Mouse (Mus musculus) myocyte (in vitro differentiated cells): Measurements from ENCODE around the gene Fancd2.

ENCODE experiments used
- CEBPB ChIP-seq: IDR thresholded peaks from 2 replicates; pipeline ENCODE4 v1.6.1; 2011; ENCODE audit warnings: mild to moderate bottlenecking, moderate library complexity; ENCODE audit not compliant: poor library complexity, insufficient read depth, severe bottlenecking
- E2F4 ChIP-seq: IDR thresholded peaks from one replicate; pipeline ENCODE4 v1.6.1; 2011; ENCODE audit warnings: mild to moderate bottlenecking, control low read depth, moderate library complexity; ENCODE audit not compliant: insufficient read depth
- MAX ChIP-seq: IDR thresholded peaks from one replicate; pipeline ENCODE4 v1.6.1; 2011; ENCODE audit warnings: low read depth, mild to moderate bottlenecking, control low read depth
- MYOG ChIP-seq, 3 experiments: IDR thresholded peaks; one replicate each; pipeline ENCODE4 v1.6.1; 2011; ENCODE audit warnings: control low read depth in 2 of 3, low read depth in 2 of 3, mild to moderate bottlenecking in 2 of 3; ENCODE audit not compliant: insufficient read length in 2 of 3, control insufficient read depth in 1 of 3, insufficient read depth in 1 of 3
- POLR2A ChIP-seq: IDR thresholded peaks from one replicate; pipeline ENCODE4 v1.6.1; 2011; ENCODE audit warnings: low read depth, mild to moderate bottlenecking, control low read depth, moderate library complexity; ENCODE audit not compliant: insufficient read length
- POLR2AphosphoS2 ChIP-seq: IDR thresholded peaks from one replicate; pipeline ENCODE4 v1.6.1; 2011; ENCODE audit warnings: low read depth, control low read depth; ENCODE audit not compliant: insufficient read length
- USF1 ChIP-seq: IDR thresholded peaks from one replicate; pipeline ENCODE4 v1.6.1; 2011; ENCODE audit warnings: low read depth, mild to moderate bottlenecking, control low read depth, moderate library complexity

DNA sequence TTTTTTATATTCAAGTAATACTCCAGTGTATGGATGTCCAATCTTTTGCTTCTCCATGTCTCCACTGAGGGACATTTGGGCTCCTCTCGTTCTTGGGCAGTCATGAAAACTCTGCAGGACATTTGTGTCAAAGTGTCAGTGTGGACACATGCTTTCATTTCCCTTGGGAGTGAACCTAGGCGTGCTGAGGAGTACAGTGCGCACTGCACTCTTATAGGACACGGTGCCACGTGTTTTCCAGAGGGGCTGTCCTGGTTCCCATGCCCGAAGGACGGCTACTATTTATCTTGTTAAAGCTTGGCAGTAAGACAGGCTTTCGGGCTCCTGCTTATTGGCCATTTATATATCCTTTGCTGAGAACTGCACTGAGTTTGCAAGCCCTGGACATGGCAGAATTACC is 111.1 kb downstream of the Fancd2 start:
- TF ChIP-seq MYOG (IDR thresholded peaks at IDR 0.05; ENCODE audit: control insufficient read depth in 1 of 3, insufficient read depth in 1 of 3, insufficient read length in 2 of 3, low read depth in 2 of 3) (no peak), USF1 (no peak), MAX (no peak), POLR2A (no peak), POLR2AphosphoS2 (no peak), E2F4 (no peak), CEBPB (no peak)
